Mouse (Mus musculus): ENCODE measurements around the gene Fkbp8.
A peak's percentile ranks its signal among the peaks of the same experiment; 100 is the strongest.

The Fkbp8 gene

DNA sequence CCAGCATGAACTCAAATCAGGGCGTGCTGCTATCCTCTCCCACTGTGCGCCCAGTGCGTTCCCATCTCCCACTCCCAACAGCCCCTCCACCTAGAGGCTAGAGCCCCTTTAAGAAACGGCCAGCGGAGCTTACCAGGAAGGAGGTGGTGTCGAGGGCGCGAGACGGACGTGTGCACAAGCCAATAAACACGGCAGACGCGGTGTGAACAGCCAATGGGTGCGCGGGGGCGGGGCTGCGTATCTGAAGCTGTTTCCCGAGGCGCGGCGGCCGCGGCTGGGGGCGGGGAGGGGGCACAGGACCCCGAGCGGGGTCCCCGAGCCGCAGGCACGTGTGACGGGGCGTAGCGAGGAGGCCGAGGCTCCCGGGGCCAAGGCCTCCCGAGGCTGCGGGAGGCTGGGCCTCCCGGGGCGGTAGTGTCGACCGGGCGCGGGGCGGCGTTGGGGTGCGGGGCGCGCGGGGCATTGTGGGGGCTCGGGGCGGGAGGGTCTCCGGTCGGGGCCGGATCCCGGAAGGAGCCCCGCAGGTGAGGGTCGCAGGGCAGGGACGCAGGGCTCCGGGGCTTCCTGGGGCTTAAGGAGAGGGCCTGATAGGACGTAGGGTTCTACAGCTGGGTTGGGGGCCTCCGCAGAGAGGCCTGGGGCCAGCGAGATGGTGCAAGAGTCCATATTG, at the start of gene Fkbp8, which contains the start of gene Kxd1:
Fkbp8 (plus strand) TSS at position 213 of the 670 bp plus-strand sequence.
Kxd1 (minus strand) TSS at position 445 of the 670 bp plus-strand sequence.
- DNase-seq (ENCODE audit: low spot score in 2 of 2) = peak; percentile 96 to 98

DNA sequence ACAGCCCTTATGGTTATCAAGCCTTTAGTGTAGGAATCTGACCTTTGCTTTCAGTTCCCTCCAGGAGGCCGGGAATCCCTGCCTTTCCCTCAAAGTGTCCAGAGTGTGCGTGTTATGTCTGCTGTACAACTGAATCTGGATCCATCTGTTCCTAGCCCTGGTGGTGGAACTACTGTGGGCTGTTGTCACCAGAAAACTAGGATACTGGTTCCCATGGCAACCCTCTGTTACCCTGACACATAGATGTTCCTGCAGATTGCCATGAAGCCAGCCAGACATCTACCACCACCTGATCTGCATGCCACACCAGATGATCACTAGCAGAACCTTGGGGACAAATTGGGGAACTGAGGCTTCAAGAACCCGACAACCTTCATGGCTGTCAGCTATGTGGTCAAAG, 45.6 kb upstream of the Fkbp8 start:
- no peak for DNase-seq (ENCODE audit: low spot score in 2 of 2)

GRCm38 (mm10) chr8:70482943-70483342, 44.6 kb upstream of the Fkbp8 start:
- no peak for DNase-seq (ENCODE audit: low spot score in 2 of 2)

GRCm38 (mm10) chr8:70486191-70486681, 41.3 kb upstream of the Fkbp8 start:
- no peak for DNase-seq (ENCODE audit: low spot score in 2 of 2)

DNA sequence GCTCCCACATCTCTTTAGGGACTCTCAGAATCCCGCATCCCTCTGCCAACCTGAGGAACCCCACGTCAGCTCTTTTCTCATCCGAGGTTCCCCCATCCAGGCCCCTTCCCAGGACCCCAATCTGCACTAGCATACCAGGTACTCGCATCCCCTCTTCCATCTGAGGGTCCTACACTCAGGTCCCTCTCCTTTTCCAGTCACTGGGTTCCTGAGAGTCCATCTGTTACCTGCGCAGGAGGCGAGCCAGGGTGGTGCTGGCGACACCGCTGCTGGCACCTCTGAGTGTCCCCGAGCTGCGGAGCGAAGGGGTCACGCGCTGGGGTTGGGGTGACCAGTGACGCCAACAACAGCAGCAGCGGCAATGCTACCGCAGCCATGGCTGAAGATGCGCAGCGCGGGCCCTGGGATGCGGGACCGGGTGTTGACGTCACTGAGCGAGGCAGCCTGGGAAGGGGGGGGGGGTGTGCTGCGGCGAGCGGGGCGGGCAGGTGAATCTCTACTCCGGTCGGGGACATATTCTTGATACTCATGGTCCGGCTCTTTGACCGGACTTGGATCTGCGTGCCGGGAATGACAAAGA, 40.5 kb upstream of the Fkbp8 start, which contains the start of gene Tmem59l:
Tmem59l (minus strand) TSS at position 418 of the 580 bp plus-strand sequence.
- DNase-seq (ENCODE audit: low spot score in 2 of 2) = no peak

GRCm38 (mm10) chr8:70487993-70488796, 39.3 kb upstream of the Fkbp8 start:
- DNase-seq (ENCODE audit: low spot score in 2 of 2) = no peak

GRCm38 (mm10) chr8:70488931-70489470, 38.5 kb upstream of the Fkbp8 start:
- no peak for DNase-seq (ENCODE audit: low spot score in 2 of 2)

- DNase-seq (ENCODE audit: low spot score in 2 of 2) = no peak
Measured at GRCm38 (mm10) chr8:70489576-70489975, 37.9 kb upstream of the Fkbp8 start.

GRCm38 (mm10) chr8:70490061-70490879, 37.3 kb upstream of the Fkbp8 start:
- DNase-seq (ENCODE audit: low spot score in 2 of 2) = no peak

- no peak for DNase-seq (ENCODE audit: low spot score in 2 of 2)
Measured at GRCm38 (mm10) chr8:70490880-70491495, 36.5 kb upstream of the Fkbp8 start.

DNA sequence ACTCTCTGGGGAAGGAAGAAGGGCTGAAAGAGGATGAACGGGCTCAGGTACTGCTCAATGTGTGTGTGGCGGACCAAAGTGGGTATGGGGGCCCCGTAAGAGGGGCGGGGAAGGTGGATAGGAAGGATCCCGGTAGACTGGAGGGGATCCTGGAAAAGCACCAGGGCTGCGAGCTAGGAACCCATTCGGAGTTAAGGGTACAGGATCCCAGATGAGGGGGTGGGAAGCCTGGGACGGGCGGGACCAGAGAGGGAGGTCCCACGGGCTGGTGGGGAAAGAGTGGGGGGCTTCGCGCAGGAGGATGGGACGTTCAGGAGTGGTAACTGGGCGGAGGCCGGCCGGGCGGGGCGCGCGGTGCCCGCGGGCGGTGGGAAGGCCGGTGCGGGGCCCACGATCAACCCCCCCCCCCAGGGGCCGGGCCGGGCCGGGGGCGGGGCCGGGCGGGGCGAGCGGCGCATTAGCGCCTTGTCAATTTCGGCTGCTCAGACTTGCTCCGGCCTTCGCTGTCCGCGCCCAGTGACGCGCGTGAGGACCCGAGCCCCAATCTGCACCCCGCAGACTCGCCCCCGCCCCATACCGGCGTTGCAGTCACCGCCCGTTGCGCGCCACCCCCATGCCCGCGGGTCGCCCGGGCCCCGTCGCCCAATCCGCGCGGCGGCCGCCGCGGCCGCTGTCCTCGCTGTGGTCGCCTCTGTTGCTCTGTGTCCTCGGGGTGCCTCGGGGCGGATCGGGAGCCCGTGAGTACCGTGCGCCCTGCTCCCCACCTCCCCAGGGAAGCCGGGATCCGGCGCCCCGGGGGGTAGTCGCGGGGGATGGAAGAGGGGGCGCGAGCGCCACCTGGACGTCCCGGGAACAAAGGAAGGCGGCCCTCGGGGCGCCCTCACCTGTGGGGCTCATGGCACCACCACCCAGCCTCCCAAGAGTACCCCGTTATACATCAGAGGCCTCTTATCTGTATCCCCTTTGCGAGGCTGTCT, 34.6 kb upstream of the Fkbp8 start, which contains the start of gene Crlf1:
Crlf1 (plus strand) TSS at position 495 of the 977 bp plus-strand sequence.
- DNase-seq (ENCODE audit: low spot score in 2 of 2) = no peak

DNA sequence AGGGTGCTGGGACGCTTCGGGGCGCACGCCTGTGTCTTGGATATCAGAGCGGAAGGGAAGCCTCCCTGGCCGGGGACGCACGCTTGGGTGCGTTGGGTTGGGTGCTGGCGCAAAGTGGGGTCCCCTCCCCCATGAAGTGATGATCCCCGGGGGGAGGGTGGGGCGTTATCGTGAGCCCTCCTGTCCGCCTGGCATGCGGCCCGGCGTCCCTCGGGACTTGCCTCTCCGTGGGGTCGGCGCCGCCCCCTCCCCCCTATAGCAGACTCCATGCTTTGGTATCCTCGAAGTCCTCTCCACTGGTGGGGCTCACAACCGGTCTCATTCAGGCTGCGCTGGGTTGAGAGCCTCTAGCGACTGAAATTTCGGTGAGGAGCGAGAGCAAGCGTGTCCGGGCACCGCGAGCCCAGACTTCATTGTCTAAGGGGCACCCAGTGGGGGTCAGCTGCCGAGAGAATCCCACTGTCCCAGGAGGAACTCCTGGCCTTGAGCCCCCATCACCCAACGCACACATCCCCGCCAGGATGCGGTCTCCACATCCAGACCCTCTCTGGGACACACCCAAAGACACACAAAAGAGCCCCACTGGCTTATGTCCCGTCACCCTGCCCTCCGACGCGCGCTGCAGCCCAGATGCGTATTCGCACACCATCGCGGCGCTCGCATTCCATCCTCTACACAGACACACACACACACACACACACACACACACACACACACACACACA, 33.7 kb upstream of the Fkbp8 start:
- no peak for DNase-seq (ENCODE audit: low spot score in 2 of 2)

GRCm38 (mm10) chr8:70494416-70494945, 33.0 kb upstream of the Fkbp8 start:
- DNase-seq (ENCODE audit: low spot score in 2 of 2) = no peak

- DNase-seq (ENCODE audit: low spot score in 2 of 2) = no peak
Measured at GRCm38 (mm10) chr8:70495001-70495770, 32.3 kb upstream of the Fkbp8 start.

- no peak for DNase-seq (ENCODE audit: low spot score in 2 of 2)
Measured at GRCm38 (mm10) chr8:70495771-70496062, 31.8 kb upstream of the Fkbp8 start.

DNA sequence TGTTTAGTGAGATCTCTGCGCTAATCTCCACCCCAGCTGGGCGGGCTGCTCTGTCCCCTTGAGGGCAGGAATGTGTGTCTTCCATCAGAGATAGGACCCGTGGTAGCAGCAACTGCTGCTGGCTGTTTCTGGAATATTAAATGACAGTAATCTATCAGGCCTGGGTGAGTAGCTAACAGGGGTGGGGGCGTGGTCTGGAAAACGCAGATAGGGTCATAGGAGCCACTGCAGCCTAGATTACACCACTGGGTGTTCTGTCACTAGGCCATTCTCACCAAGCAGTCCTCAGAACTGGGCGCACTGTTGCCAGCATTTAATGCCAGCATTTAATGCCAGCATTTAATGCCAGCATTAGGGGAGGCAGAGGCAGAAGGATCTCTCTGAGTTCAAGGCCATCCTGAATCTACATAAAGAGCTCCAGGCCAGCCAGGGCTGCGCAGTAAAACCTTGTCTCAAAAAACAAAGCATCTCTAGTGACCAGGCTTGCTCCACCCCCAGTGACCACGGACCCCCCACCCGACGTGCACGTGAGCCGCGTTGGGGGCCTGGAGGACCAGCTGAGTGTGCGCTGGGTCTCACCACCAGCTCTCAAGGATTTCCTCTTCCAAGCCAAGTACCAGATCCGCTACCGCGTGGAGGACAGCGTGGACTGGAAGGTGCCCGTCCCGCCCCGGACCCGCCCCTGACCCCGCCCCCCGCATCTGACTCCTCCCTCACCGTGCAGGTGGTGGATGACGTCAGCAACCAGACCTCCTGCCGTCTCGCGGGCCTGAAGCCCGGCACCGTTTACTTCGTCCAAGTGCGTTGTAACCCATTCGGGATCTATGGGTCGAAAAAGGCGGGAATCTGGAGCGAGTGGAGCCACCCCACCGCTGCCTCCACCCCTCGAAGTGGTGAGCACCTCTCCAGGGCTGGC, 26.9 kb upstream of the Fkbp8 start:
- no peak for DNase-seq (ENCODE audit: low spot score in 2 of 2)
